Mouse (Mus musculus) midbrain, postnatal 0 days (tissue): ENCODE measurements around the gene Hoxd11. TPM values are rescaled to one million over a fixed set of nuclear protein-coding genes. Genes with fewer than 3 reads are reported as not detected.

Experiments used
- ATAC-seq: fragments of 200-750 bp; cut with Nextera tagmentation; 2 replicates; pipeline ENCODE4 v1.8.0; 2017; ENCODE audit warnings: moderate number of reproducible peaks, mild to moderate bottlenecking, moderate TSS enrichment, moderate library complexity; ENCODE audit not compliant: low FRiP score
- DNase-seq: peaks from one replicate; pipeline ENCODE4 v3.0.0-alpha.2; 2015; ENCODE audit warnings: low spot score
- H3K27ac ChIP-seq: fragments of 300-500 bp; sonication (generic); 2 replicates; pipeline ENCODE4 v1.5.1; 2014; ENCODE audit warnings: low read depth, mild to moderate bottlenecking, low read length, mixed read lengths
- H3K27me3 ChIP-seq: fragments of 300-500 bp; sonication (generic); 2 replicates; pipeline ENCODE4 v1.6.1; 2014; ENCODE audit warnings: low read length, control low read depth, mixed read lengths; ENCODE audit not compliant: insufficient read depth
- H3K36me3 ChIP-seq: fragments of 300-500 bp; sonication (generic); 2 replicates; pipeline ENCODE4 v1.6.1; 2014; ENCODE audit warnings: low read length, control low read depth, mixed read lengths; ENCODE audit not compliant: insufficient read depth
- H3K4me1 ChIP-seq: fragments of 300-500 bp; sonication (generic); 2 replicates; pipeline ENCODE4 v1.6.1; 2014; ENCODE audit warnings: mild to moderate bottlenecking, control low read depth, antibody characterized with exemption, low read length, mixed read lengths; ENCODE audit not compliant: insufficient read depth
- H3K4me2 ChIP-seq: fragments of 300-500 bp; sonication (generic); 2 replicates; pipeline ENCODE4 v1.6.1; 2014; ENCODE audit warnings: low read depth, mild to moderate bottlenecking, low read length, mixed read lengths; ENCODE audit not compliant: poor library complexity, severe bottlenecking
- H3K4me3 ChIP-seq: fragments of 300-500 bp; sonication (generic); 2 replicates; pipeline ENCODE4 v1.5.1; 2014; ENCODE audit warnings: low read depth, mild to moderate bottlenecking, low read length, moderate library complexity
- H3K9ac ChIP-seq: fragments of 300-500 bp; sonication (generic); replicated peaks from 2 replicates; pipeline ENCODE4 v1.6.1; 2014; ENCODE audit warnings: mild to moderate bottlenecking, low read length, moderate library complexity, mixed read lengths; ENCODE audit not compliant: poor library complexity, severe bottlenecking
- H3K9me3 ChIP-seq: fragments of 300-500 bp; sonication (generic); 2 replicates; pipeline ENCODE4 v1.6.1; 2016; ENCODE audit warnings: low read length, control low read depth
- CTCF ChIP-seq: IDR thresholded peaks from 2 replicates; pipeline ENCODE4 v1.5.1; 2016; ENCODE audit warnings: antibody characterized with exemption, mild to moderate bottlenecking
- WGBS: fragments of 180-500 bp; shearing (Covaris S2); extraction: QIAGEN DNeasy Blood & Tissue Kit; methylation state at CpG from one replicate; pipeline ENCODE4 v1.1.7; 2014; 5-methylcytosine and 5-hydroxymethylcytosine counted together
- polyA plus RNA-seq: library from polyadenylated mRNA; unstranded; fragments of >200 nt; fragmentation: Nextera tagmentation; extraction: Ambion mirVana; gene quantifications from 2 replicates; pipeline ENCODE4 v1.2.1, GENCODE M21; 2015
- total RNA-seq: library from RNA; depleted of rRNA; stranded (reverse); fragments of >200 nt; gene quantifications from 2 replicates; pipeline ENCODE4 v1.2.3, GENCODE M21; 2014; rRNA removed

Hoxd11 gene
- total RNA-seq (not detected in 2 replicates), polyA plus RNA-seq (not detected in 2 replicates)

GRCm38 (mm10) chr2:74678891-74679595, at the start of gene Hoxd11:
Hoxd11 (plus strand) TSS chr2:74679557.
- DNase-seq (no peak), ATAC-seq (no peak)
- Histone ChIP-seq H3K27ac (no peak within 1 kb of the TSS), H3K9ac (no peak within 1 kb of the TSS), H3K4me2 (no peak within 1 kb of the TSS), H3K4me1 (no peaks in the 10 kb centered on the region), H3K4me3 (no peak within 1 kb of the TSS), H3K9me3 (no peaks in the 10 kb centered on the region), H3K27me3 (peaks cover 99% of the 10 kb centered on the region), H3K36me3 (no peaks in the 10 kb centered on the region)
- TF ChIP-seq CTCF = no peak
- 2% methylated on average over 15 of the region's 15 CpGs for WGBS

GRCm38 (mm10) chr2:74635412-74635811, 43.9 kb upstream of the Hoxd11 start:
- ATAC-seq (no peak), DNase-seq (no peak)
- H3K27me3 ChIP-seq = 0 out of 2 replicates have a peak, but pooled peaks cover 7% of the 10 kb centered on the region
- H3K9me3 ChIP-seq = no peaks in the 10 kb centered on the region
- H3K4me3 ChIP-seq = no peak overlapping the region
- no peak overlapping the region for H3K27ac ChIP-seq
- 72% methylated on average over 4 of the region's 4 CpGs for WGBS
- no peak for TF ChIP-seq CTCF
- no peaks in the 10 kb centered on the region for H3K36me3 ChIP-seq
- H3K9ac ChIP-seq = no peak overlapping the region
- no peaks in the 10 kb centered on the region for H3K4me1 ChIP-seq
- no peak overlapping the region for H3K4me2 ChIP-seq

GRCm38 (mm10) chr2:74642431-74642830, 36.9 kb upstream of the Hoxd11 start:
- H3K4me2 ChIP-seq = no peak overlapping the region
- no peak overlapping the region for H3K9ac ChIP-seq
- WGBS = 64% methylated on average over 5 of the region's 5 CpGs
- peaks cover 49% of the 10 kb centered on the region for H3K27me3 ChIP-seq
- no peaks in the 10 kb centered on the region for H3K9me3 ChIP-seq
- H3K36me3 ChIP-seq = no peaks in the 10 kb centered on the region
- no peak overlapping the region for H3K27ac ChIP-seq
- ATAC-seq (no peak), DNase-seq (no peak)
- no peak overlapping the region for H3K4me3 ChIP-seq
- no peaks in the 10 kb centered on the region for H3K4me1 ChIP-seq
- no peak for TF ChIP-seq CTCF

- Histone ChIP-seq H3K27me3 (peaks cover 69% of the 10 kb centered on the region), H3K36me3 (no peaks in the 10 kb centered on the region), H3K27ac (no peak overlapping the region), H3K9me3 (no peaks in the 10 kb centered on the region), H3K4me3 (no peak overlapping the region), H3K4me2 (no peak overlapping the region), H3K4me1 (no peaks in the 10 kb centered on the region), H3K9ac (no peak overlapping the region)
- no peak for DNase-seq
- no peak for ATAC-seq
- 86% methylated on average over 3 of the region's 3 CpGs for WGBS
- TF ChIP-seq CTCF = no peak
These were observed 33.7 kb upstream of the Hoxd11 start for GRCm38 (mm10) chr2:74645631-74646030.

GRCm38 (mm10) chr2:74647082-74647864, 32.1 kb upstream of the Hoxd11 start:
- H3K36me3 ChIP-seq = no peaks in the 10 kb centered on the region
- no peak overlapping the region for H3K4me3 ChIP-seq
- no peaks in the 10 kb centered on the region for H3K9me3 ChIP-seq
- H3K27ac ChIP-seq = no peak overlapping the region
- 12% methylated on average over 7 of the region's 7 CpGs for WGBS
- no peak for TF ChIP-seq CTCF
- H3K4me2 ChIP-seq = no peak overlapping the region
- no peak for DNase-seq
- H3K4me1 ChIP-seq = no peaks in the 10 kb centered on the region
- no peak overlapping the region for H3K9ac ChIP-seq
- ATAC-seq = no peak
- H3K27me3 ChIP-seq = peaks cover 82% of the 10 kb centered on the region

GRCm38 (mm10) chr2:74652996-74653340, 26.4 kb upstream of the Hoxd11 start:
- Histone ChIP-seq H3K9ac (no peak overlapping the region), H3K27ac (no peak overlapping the region), H3K9me3 (no peaks in the 10 kb centered on the region), H3K4me3 (no peak overlapping the region), H3K4me1 (no peaks in the 10 kb centered on the region), H3K27me3 (peaks cover 69% of the 10 kb centered on the region), H3K4me2 (no peak overlapping the region), H3K36me3 (no peaks in the 10 kb centered on the region)
- no peak for ATAC-seq
- no peak for DNase-seq
- no peak for TF ChIP-seq CTCF
- WGBS = 44% methylated on average over 2 of the region's 2 CpGs
